Mouse (Mus musculus): ENCODE measurements around the gene Ndufc2.

DNA sequence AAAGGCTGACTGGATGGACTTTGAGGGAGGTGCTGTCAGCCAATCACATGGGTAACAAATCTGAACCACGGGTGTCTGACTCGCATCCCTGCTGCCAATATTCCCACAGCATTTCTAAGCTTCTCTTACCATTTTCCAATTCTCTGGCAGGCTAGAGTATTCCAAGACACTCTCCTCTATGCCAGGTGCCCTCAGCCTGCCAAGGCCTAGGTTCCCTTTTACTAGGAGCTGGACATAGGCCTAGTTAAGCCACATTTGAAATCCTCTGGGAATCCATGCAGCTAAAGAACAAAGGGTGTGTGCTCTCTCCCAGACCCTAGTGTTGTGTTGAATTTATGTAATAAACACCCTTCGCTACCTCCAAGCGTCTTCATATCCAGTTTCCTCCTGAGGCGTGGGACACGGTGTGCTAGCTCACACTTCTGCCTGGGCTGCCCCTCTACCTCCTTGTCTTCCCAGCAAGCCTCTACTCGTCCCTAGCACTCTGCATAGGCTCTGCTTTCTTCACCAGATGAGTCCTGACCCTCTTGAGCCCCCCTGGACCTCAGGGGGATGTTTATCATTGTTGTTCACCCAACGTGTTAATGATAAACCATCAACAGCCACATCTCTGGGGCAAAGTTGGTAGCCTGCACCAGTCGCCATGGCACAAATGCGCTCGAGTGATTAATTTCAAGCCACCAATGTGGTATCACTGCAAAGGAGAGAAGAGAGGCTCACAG lies 47.9 kb upstream of the Ndufc2 start:
- TF ChIP-seq POLR2A (IDR thresholded peaks at IDR 0.05; ENCODE audit: insufficient read depth, low read depth, low read length) (no peak), EP300 (IDR thresholded peaks at IDR 0.05; ENCODE audit: insufficient read depth, low read depth, low read length) (no peak), CTCF (IDR thresholded peaks at IDR 0.05) (no peak)

Measured in heart, adult 2 months (tissue).